Mouse (Mus musculus): Measurements from ENCODE around the gene Prdm16. TPM values are rescaled to one million over a fixed set of nuclear protein-coding genes. Genes with fewer than 3 reads are reported as not detected.

Prdm16 gene
- total and polyA plus RNA-seq, 3 experiments = not detected

DNA sequence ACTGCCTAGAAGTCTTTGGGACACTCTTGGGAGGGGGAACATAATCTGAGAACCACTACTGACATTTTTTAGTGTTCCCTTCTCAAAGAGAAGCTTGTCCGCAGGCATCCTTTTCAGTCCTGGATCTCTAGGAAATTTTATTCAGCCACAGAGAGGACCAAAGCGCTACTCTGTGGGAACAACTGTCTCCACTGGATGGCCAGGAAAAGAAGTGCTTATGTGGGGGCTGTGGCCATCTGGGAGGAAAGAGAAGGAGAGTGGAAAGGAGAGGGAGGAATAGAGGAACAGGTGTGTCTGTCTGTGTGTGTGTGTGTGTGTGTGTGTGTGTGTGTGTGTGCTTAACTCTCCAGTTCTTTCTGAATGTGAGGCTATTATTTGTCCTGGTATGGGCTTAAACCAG, 271.9 kb downstream of the Prdm16 start:
- H3K9ac ChIP-seq (ENCODE audit: insufficient read depth, low read depth) = no peak overlapping the region
- dilution Hi-C loops (cut with MboI; ENCODE audit: extremely low pct_ligation_motif_present, extremely low pct_unique_long_range_greater_than_20kb, low sequenced_read_pairs) = no loop called here

DNA sequence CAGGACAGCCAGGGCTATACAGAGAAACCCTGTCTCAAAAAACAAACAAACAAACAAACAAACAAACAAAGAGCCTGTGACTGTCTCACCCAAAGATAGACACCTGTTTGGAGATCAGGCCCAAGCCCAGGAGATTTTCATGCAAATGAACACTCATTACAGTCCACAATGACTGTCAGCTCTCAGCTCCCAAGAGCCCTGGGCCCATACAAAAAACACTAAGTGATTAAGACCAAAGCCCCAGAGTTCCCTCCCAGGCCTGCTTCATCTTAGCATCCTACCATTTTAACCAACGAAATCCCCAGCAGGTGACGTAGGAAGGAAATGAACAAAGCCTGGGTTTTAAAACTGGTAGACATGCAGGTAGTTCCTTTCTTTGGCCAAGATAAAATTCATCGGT, 275.8 kb downstream of the Prdm16 start:
- Histone ChIP-seq H3K27ac (ENCODE audit: insufficient read depth, low read depth) (no peak overlapping the region), H3K4me3 (replicated peaks in 1 of 3; ENCODE audit: low read depth in 2 of 3, low read length in 2 of 3, poor library complexity in 1 of 3) (no peak overlapping the region), H3K79me2 (replicated peaks; ENCODE audit: control insufficient read depth, extremely low read depth, insufficient read depth, poor library complexity, severe bottlenecking) (no peaks in the 10 kb centered on the region), H3K36me3 (replicated peaks in 1 of 2; ENCODE audit: control insufficient read depth in 1 of 2, insufficient read depth in 1 of 2, low read length in 1 of 2) (no peaks in the 10 kb centered on the region), H3K27me3 (replicated peaks) (no peaks in the 10 kb centered on the region), H3K4me2 (ENCODE audit: insufficient read depth, low read depth, poor library complexity, severe bottlenecking) (no peak overlapping the region), H3K4me1 (ENCODE audit: control insufficient read depth in 1 of 2, insufficient read depth in 2 of 2) (no peaks in the 10 kb centered on the region), H3K9ac (ENCODE audit: insufficient read depth, low read depth) (no peak overlapping the region), H3K9me3 (replicated peaks; ENCODE audit: low read length) (peaks cover 90% of the 10 kb centered on the region)
- dilution Hi-C loops (cut with MboI; ENCODE audit: extremely low pct_ligation_motif_present, extremely low pct_unique_long_range_greater_than_20kb, low sequenced_read_pairs) (no loop called here), in situ Hi-C loops (cut with MboI; ENCODE audit: low pct_ligation_motif_present, low pct_unique_long_range_greater_than_20kb, low sequenced_read_pairs) (no loop called here)
- DNase-seq (ENCODE audit: extremely low read depth) = no peak
- TF ChIP-seq TBP (conservative IDR thresholded peaks at IDR 0.05; ENCODE audit: low read depth, low read length) (no peak), MXI1 (IDR thresholded peaks at IDR 0.05; ENCODE audit: low read depth, low read length) (no peak), TCF12 (IDR thresholded peaks at IDR 0.05; ENCODE audit: low read depth, low read length) (no peak), EP300 (IDR thresholded peaks at IDR 0.05; ENCODE audit: low read length) (no peak), MYC (IDR thresholded peaks at IDR 0.05; ENCODE audit: low read depth, low read length) (no peak), E2F4 (IDR thresholded peaks at IDR 0.05; ENCODE audit: insufficient replicate concordance, low read depth, low read length) (no peak), RAD21 (IDR thresholded peaks at IDR 0.05; ENCODE audit: low read depth, low read length) (no peak), CHD1 (IDR thresholded peaks at IDR 0.05; ENCODE audit: low read depth, low read length) (no peak), JUND (conservative IDR thresholded peaks at IDR 0.05; ENCODE audit: low read depth, low read length) (no peak), HCFC1 (IDR thresholded peaks at IDR 0.05; ENCODE audit: low read depth, low read length) (no peak), SIN3A (IDR thresholded peaks at IDR 0.05; ENCODE audit: low read length) (no peak), BHLHE40 (IDR thresholded peaks at IDR 0.05; ENCODE audit: low read depth, low read length) (no peak), PAX5 (IDR thresholded peaks at IDR 0.05; ENCODE audit: low read length) (no peak), NELFE (IDR thresholded peaks at IDR 0.05; ENCODE audit: low read depth, low read length) (no peak), ZNF384 (IDR thresholded peaks at IDR 0.05; ENCODE audit: low read depth, low read length) (no peak), MAZ (IDR thresholded peaks at IDR 0.05; ENCODE audit: low read depth, low read length) (no peak)

More for the DNA sequence above, 271.9 kb downstream of the Prdm16 start:
- H3K9me3 ChIP-seq (replicated peaks; ENCODE audit: low read length) = peaks cover 91% of the 10 kb centered on the region
- no peak overlapping the region for H3K27ac ChIP-seq (ENCODE audit: insufficient read depth, low read depth)
- TF ChIP-seq UBTF (IDR thresholded peaks at IDR 0.05; ENCODE audit: low read depth, low read length) (no peak), SMC3 (IDR thresholded peaks at IDR 0.05; ENCODE audit: low read depth, low read length) (no peak), MXI1 (IDR thresholded peaks at IDR 0.05; ENCODE audit: low read depth, low read length) (no peak), MYC (IDR thresholded peaks at IDR 0.05; ENCODE audit: low read depth, low read length) (no peak), ETS1 (conservative IDR thresholded peaks at IDR 0.05; ENCODE audit: low read depth, low read length) (no peak), CHD2 (IDR thresholded peaks at IDR 0.05; ENCODE audit: low read length) (no peak), SIN3A (IDR thresholded peaks at IDR 0.05; ENCODE audit: low read length) (no peak), EP300 (IDR thresholded peaks at IDR 0.05; ENCODE audit: low read length) (no peak), MAFK (IDR thresholded peaks at IDR 0.05; ENCODE audit: insufficient replicate concordance, low read length) (no peak)
- no peaks in the 10 kb centered on the region for H3K27me3 ChIP-seq (replicated peaks)
- H3K4me1 ChIP-seq (ENCODE audit: control insufficient read depth in 1 of 2, insufficient read depth in 2 of 2) = no peaks in the 10 kb centered on the region
- H3K4me3 ChIP-seq (replicated peaks in 1 of 3; ENCODE audit: low read depth in 2 of 3, low read length in 2 of 3, poor library complexity in 1 of 3) = no peak overlapping the region
- DNase-seq (ENCODE audit: extremely low read depth) = no peak
- no peak overlapping the region for H3K4me2 ChIP-seq (ENCODE audit: insufficient read depth, low read depth, poor library complexity, severe bottlenecking)
- H3K36me3 ChIP-seq (replicated peaks in 1 of 2; ENCODE audit: control insufficient read depth in 1 of 2, insufficient read depth in 1 of 2, low read length in 1 of 2) = no peaks in the 10 kb centered on the region
- in situ Hi-C loops (cut with MboI; ENCODE audit: low pct_ligation_motif_present, low pct_unique_long_range_greater_than_20kb, low sequenced_read_pairs) = no loop called here
- H3K79me2 ChIP-seq (replicated peaks; ENCODE audit: control insufficient read depth, extremely low read depth, insufficient read depth, poor library complexity, severe bottlenecking) = no peaks in the 10 kb centered on the region
